Mouse (Mus musculus) liver, adult 2 months (tissue): ENCODE measurements around the gene Pxmp4. TPM values are rescaled to one million over a fixed set of nuclear protein-coding genes. Genes with fewer than 3 reads are reported as not detected.
A peak's percentile ranks its signal among the peaks of the same experiment; 100 is the strongest.

Experiments
- DNase-seq: peaks from one replicate; pipeline ENCODE4 v3.0.0-alpha.2; 2011; ENCODE audit warnings: low read depth, low spot score; ENCODE audit errors: extremely low read depth
- H3K27ac ChIP-seq: fragments of 200-500 bp; replicated peaks from 2 replicates; pipeline ENCODE4 v1.5.1; 2012; ENCODE audit warnings: low read depth, mild to moderate bottlenecking, control low read depth, inconsistent platforms, low read length; ENCODE audit not compliant: insufficient read depth
- H3K27me3 ChIP-seq: fragments of 200-500 bp; 2 replicates; pipeline ENCODE4 v1.6.1; 2012; ENCODE audit warnings: mild to moderate bottlenecking, moderate library complexity, low read length, inconsistent platforms; ENCODE audit not compliant: control insufficient read depth, insufficient read depth
- H3K36me3 ChIP-seq: fragments of 200-500 bp; 2 replicates; pipeline ENCODE4 v1.6.1; 2012; ENCODE audit warnings: low read length, inconsistent platforms; ENCODE audit not compliant: control insufficient read depth, insufficient read depth
- H3K4me1 ChIP-seq: fragments of 200-500 bp; 2 replicates; pipeline ENCODE4 v1.6.1; 2011; ENCODE audit warnings: low read length; ENCODE audit not compliant: control insufficient read depth, insufficient read depth
- H3K4me3 ChIP-seq: fragments of 200-500 bp; 2 replicates; pipeline ENCODE4 v1.5.1; 2011; ENCODE audit warnings: low read depth, mild to moderate bottlenecking, control low read depth, low read length, moderate library complexity; ENCODE audit not compliant: insufficient read depth
- H3K79me2 ChIP-seq: fragments of 200-500 bp; 2 replicates; pipeline ENCODE4 v1.6.1; 2012; ENCODE audit warnings: inconsistent platforms, mild to moderate bottlenecking, low read length, moderate library complexity; ENCODE audit not compliant: control insufficient read depth, insufficient read depth
- H3K9ac ChIP-seq: fragments of 200-500 bp; 2 replicates; pipeline ENCODE4 v1.6.1; 2012; ENCODE audit warnings: low read depth, mild to moderate bottlenecking, control low read depth, inconsistent platforms, low read length
- CTCF ChIP-seq: fragments of 200-500 bp; IDR thresholded peaks from 2 replicates; pipeline ENCODE4 v1.5.1; 2011; ENCODE audit warnings: low read depth, low read length, control low read depth
- POLR2A ChIP-seq: fragments of 200-500 bp; IDR thresholded peaks from 2 replicates; pipeline ENCODE4 v1.6.1; 2011; ENCODE audit warnings: low read length, control low read depth; ENCODE audit not compliant: insufficient read depth; ENCODE audit errors: extremely low read depth
- WGBS: fragments of 180-500 bp; shearing (Covaris S2); methylation state at CpG from one replicate; pipeline ENCODE4 v1.1.7; 2018; 5-methylcytosine and 5-hydroxymethylcytosine counted together
- polyA plus RNA-seq: library from polyadenylated mRNA; depleted of rRNA; stranded (reverse); fragments of >200 nt; gene quantifications from 2 replicates; pipeline ENCODE4 v1.2.3, GENCODE M21; 2012
- total RNA-seq: library from RNA; depleted of rRNA; stranded (reverse); fragments of >200 nt; gene quantifications from 2 replicates; pipeline ENCODE4 v1.2.3, GENCODE M21; 2014

Pxmp4 gene
- total and polyA plus RNA-seq, 2 experiments: 39.9 to 127 TPM

DNA sequence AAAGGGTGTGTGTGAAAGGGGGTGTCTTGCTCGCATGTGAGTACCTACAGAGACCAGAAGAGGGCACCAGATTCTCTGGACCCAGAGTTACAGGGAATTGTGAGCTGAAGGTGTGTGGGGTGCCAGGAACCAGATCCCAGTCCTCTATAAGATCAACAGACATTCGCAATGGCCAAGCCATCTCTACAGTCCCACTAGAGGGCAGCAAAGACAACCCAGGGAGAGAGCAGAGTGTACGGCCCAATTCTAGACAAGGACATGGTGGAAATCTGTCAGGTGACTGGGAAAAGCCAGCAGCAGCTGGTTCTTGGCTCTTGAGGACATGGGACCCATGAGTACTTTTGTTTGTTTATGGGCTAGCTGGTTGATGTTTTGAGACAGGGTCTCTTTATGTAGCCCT is 10.5 kb downstream of the Pxmp4 start:
- H3K27me3 ChIP-seq: no peaks in the 10 kb centered on the region
- 63% methylated on average over 3 of the region's 3 CpGs for WGBS
- DNase-seq: peak; percentile 61
- H3K4me1 ChIP-seq: peaks cover 9% of the 10 kb centered on the region; the same call in 1 of the 2 replicates
- no peak overlapping the region for H3K27ac ChIP-seq
- H3K9ac ChIP-seq: no peak overlapping the region
- TF ChIP-seq CTCF (peak; percentile 66), POLR2A (no peak)
- peaks cover 58% of the 10 kb centered on the region for H3K36me3 ChIP-seq
- H3K4me3 ChIP-seq: no peak overlapping the region
- no peaks in the 10 kb centered on the region for H3K79me2 ChIP-seq

DNA sequence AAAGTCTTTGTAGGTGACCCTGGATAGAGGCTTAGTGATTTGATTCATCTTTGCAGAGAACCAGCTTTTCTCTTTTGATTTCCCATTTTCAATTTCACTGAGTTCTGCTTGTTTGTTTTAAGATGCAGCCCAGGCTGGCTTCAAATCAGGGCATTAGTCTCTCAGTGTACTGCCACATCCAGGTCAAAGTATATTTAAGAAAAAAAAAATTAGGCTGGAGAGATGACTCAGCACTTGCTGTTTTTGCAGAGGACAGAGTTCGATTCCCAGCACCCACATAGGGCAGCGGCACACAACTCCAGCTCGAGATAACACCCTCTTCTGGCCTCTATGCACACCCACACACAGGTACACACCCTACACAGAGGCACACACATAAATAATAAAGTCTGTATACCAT is 12.3 kb downstream of the Pxmp4 start:
- Histone ChIP-seq H3K36me3 (peaks cover 62% of the 10 kb centered on the region), H3K79me2 (no peaks in the 10 kb centered on the region), H3K27ac (peak overlapping the region; percentile 27; the same call in 1 of the 2 replicates), H3K4me1 (peaks cover 9% of the 10 kb centered on the region; the same call in 1 of the 2 replicates), H3K4me3 (no peak overlapping the region), H3K9ac (no peak overlapping the region), H3K27me3 (no peaks in the 10 kb centered on the region)
- peak; percentile 80 for DNase-seq
- WGBS: 15% methylated on average over 3 of the region's 3 CpGs
- TF ChIP-seq POLR2A: no peak
- no peak for TF ChIP-seq CTCF

DNA sequence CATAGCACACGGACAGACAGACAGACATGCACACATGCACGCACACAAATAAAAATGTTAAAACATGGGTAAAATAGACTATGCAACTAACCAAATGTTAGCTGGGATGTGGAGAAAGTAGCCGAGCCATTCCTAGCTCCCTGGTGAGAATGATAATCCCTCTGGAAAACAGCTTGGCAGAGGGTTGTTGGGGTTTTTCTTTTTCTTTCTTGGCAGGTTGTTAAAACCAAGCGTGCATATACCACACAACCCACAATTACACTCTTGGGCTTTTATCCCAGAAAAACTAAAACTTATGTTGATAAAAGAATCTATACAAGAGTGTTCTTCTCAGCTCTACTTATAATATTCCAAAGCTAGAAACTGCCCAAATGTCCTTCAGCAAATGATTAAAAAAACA is 14.5 kb downstream of the Pxmp4 start:
- no peak for DNase-seq
- Histone ChIP-seq H3K27me3 (no peaks in the 10 kb centered on the region), H3K79me2 (no peaks in the 10 kb centered on the region), H3K36me3 (peaks cover 43% of the 10 kb centered on the region; the same call in 1 of the 2 replicates), H3K27ac (no peak overlapping the region), H3K9ac (no peak overlapping the region), H3K4me3 (no peak overlapping the region), H3K4me1 (peaks cover 9% of the 10 kb centered on the region; the same call in 1 of the 2 replicates)
- TF ChIP-seq CTCF: no peak
- TF ChIP-seq POLR2A: no peak
- WGBS: 94% methylated on average over 4 of the region's 4 CpGs

DNA sequence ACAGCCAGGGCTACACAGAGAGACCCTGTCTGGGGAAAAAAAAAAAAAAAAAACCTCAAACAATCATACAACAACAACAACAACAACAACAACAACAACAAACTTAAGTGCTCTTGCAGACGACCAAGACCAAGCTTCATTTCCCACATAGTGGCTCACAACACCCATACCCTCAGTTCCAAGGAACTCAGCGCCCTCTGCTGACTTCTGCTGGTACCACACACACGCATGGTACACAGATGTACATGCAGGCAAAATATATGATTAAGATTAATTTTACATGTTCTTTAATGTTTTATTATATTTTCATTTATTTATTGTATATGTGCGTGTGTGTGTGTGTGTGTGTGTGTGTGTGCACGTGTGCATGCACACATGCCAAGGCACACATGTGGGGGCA is 17.1 kb downstream of the Pxmp4 start:
- Histone ChIP-seq H3K27me3 (no peaks in the 10 kb centered on the region), H3K36me3 (peaks cover 34% of the 10 kb centered on the region; the same call in 1 of the 2 replicates), H3K4me1 (0 out of 2 replicates have a peak, but pooled peaks cover 2% of the 10 kb centered on the region), H3K27ac (no peak overlapping the region), H3K9ac (no peak overlapping the region), H3K79me2 (no peaks in the 10 kb centered on the region), H3K4me3 (no peak overlapping the region)
- peak; percentile 60; the same call in 1 of the 2 replicates for TF ChIP-seq CTCF
- no peak for TF ChIP-seq POLR2A
- 79% methylated on average over 5 of the region's 5 CpGs for WGBS
- DNase-seq: no peak

DNA sequence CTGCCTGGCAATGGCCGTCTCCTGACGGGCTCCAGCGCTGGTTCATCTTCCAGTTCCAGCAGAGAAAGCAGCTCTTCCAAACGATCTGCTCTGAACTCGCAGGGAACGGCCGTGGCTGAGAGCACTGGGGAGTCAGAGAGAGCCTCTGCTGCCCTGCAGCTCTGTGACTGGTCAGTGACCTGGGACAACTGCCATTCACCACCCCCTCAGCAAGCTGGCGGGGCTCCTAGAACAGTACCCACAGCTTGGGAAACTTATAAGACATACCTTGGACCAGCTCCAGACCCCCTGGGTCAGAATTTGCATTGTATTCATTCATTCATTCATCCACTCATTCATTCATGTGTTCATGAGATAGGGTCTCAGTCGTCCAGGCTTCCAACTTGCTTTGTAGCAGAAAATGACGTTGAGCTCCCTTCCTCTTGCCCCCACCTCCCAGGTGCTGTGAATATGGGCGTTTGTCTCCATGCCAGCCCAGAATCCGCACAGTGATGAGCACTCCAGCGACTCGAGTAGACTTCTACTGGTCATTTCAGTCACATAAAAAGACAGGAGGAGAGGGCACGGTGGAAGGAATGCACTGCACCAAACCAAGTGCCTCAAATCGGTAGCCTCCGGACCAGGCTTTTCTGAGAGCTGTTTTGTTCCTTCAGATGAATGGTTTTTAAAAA is 18.4 kb downstream of the Pxmp4 start:
- 25% methylated on average over 17 of the region's 17 CpGs for WGBS
- no peak overlapping the region for H3K27ac ChIP-seq
- TF ChIP-seq POLR2A: no peak
- peak; percentile 3; the same call in 1 of the 2 replicates for TF ChIP-seq CTCF
- no peak overlapping the region for H3K9ac ChIP-seq
- no peak overlapping the region for H3K4me3 ChIP-seq
- no peaks in the 10 kb centered on the region for H3K79me2 ChIP-seq
- peak; percentile 61 for DNase-seq
- peaks cover 27% of the 10 kb centered on the region; the same call in 1 of the 2 replicates for H3K36me3 ChIP-seq
- H3K27me3 ChIP-seq: no peaks in the 10 kb centered on the region
- H3K4me1 ChIP-seq: no peaks in the 10 kb centered on the region
